Mouse (Mus musculus) heart, postnatal 25 days (tissue): Measurements from ENCODE around the gene Fam49a. TPM values are rescaled to one million over a fixed set of nuclear protein-coding genes. Genes with fewer than 3 reads are reported as not detected.

Experiments
- DNase-seq: peaks from one replicate; pipeline ENCODE4 v3.0.0; 2022; ENCODE audit warnings: low spot score
- intact Hi-C: fragments of 180-260 bp; cut with DNase I; formaldehyde crosslinking; loops from one replicate; pipeline ENCODE4 v1.15.1; 2025
- total RNA-seq, 2 experiments: library from RNA; stranded (reverse); gene quantifications; 2 replicates each; pipeline ENCODE4 v1.2.3; 2021

Fam49a gene
- total RNA-seq, 2 experiments from 2014 or later, result 9.5 to 10.0 TPM

GRCm38 (mm10) chr12:12343320-12343719 is 81.4 kb downstream of the Fam49a start:
- intact Hi-C loops, result no loop called here
- DNase-seq, result no peak

GRCm38 (mm10) chr12:12348625-12349024 is 86.7 kb downstream of the Fam49a start:
- DNase-seq, result no peak
- intact Hi-C loops, result no loop called here

GRCm38 (mm10) chr12:12349645-12350288 is 87.8 kb downstream of the Fam49a start:
- intact Hi-C loops, result no loop called here
- no peak for DNase-seq

GRCm38 (mm10) chr12:12351816-12352552 is 90.0 kb downstream of the Fam49a start:
- DNase-seq, result no peak
- intact Hi-C loops, result no loop called here

GRCm38 (mm10) chr12:12354115-12354653 is 92.2 kb downstream of the Fam49a start:
- no peak for DNase-seq
- intact Hi-C loops, result no loop called here

- intact Hi-C loops, result no loop called here
- no peak for DNase-seq
Observed at GRCm38 (mm10) chr12:12356048-12356447, 94.1 kb downstream of the Fam49a start.

GRCm38 (mm10) chr12:12356463-12356862 is 94.5 kb downstream of the Fam49a start:
- intact Hi-C loops, result no loop called here
- no peak for DNase-seq

GRCm38 (mm10) chr12:12356946-12357345 is 95.0 kb downstream of the Fam49a start:
- DNase-seq, result no peak
- intact Hi-C loops, result no loop called here

- no peak for DNase-seq
Observed at GRCm38 (mm10) chr12:12359923-12360322, 98.0 kb downstream of the Fam49a start.

GRCm38 (mm10) chr12:12362371-12362770 is 100.4 kb downstream of the Fam49a start:
- DNase-seq, result no peak
- intact Hi-C loops, result no loop called here

More at GRCm38 (mm10) chr12:12359923-12360322, 98.0 kb downstream of the Fam49a start:
- intact Hi-C loops, result no loop called here

- no peak for DNase-seq
- intact Hi-C loops, result no loop called here
Observed at GRCm38 (mm10) chr12:12364201-12364600, 102.3 kb downstream of the Fam49a start.

- intact Hi-C loops, result no loop called here
Observed at GRCm38 (mm10) chr12:12367423-12367822, 105.5 kb downstream of the Fam49a start.

GRCm38 (mm10) chr12:12373111-12373862 is 111.3 kb downstream of the Fam49a start:
- no peak for DNase-seq
- intact Hi-C loops, result no loop called here

More at GRCm38 (mm10) chr12:12367423-12367822, 105.5 kb downstream of the Fam49a start:
- DNase-seq, result no peak

- DNase-seq, result no peak
- intact Hi-C loops, result no loop called here
Observed at GRCm38 (mm10) chr12:12379056-12379455, 117.1 kb downstream of the Fam49a start.

GRCm38 (mm10) chr12:12389271-12389670 is 127.3 kb downstream of the Fam49a start:
- DNase-seq, result no peak
- intact Hi-C loops, result no loop called here

- intact Hi-C loops, result loop anchor here (1.0 kb wide), 2 partner anchors 73 to 220 kb away; no protein-coding TSS in a partner anchor
- no peak for DNase-seq
Observed at GRCm38 (mm10) chr12:12396224-12396623, 134.3 kb downstream of the Fam49a start.

GRCm38 (mm10) chr12:12401051-12401465 is 139.1 kb downstream of the Fam49a start:
- peak; percentile 21 for DNase-seq
- intact Hi-C loops, result no loop called here

GRCm38 (mm10) chr12:12401504-12401903 is 139.6 kb downstream of the Fam49a start:
- intact Hi-C loops, result no loop called here
- DNase-seq, result no peak

- intact Hi-C loops, result no loop called here
- no peak for DNase-seq
Observed at GRCm38 (mm10) chr12:12405491-12406110, 143.7 kb downstream of the Fam49a start.

GRCm38 (mm10) chr12:12409044-12409443 is 147.1 kb downstream of the Fam49a start:
- DNase-seq, result no peak
- intact Hi-C loops, result no loop called here
